Mouse (Mus musculus): Measurements from ENCODE around the gene Ptprn2. TPM values are rescaled to one million over a fixed set of nuclear protein-coding genes. Genes with fewer than 3 reads are reported as not detected.

Ptprn2 gene
- polyA plus RNA-seq, 1 experiment = 1.2 TPM

- Histone ChIP-seq H3K27ac (ENCODE audit: control insufficient read depth, insufficient read depth, low read length) (no peak overlapping the region), H3K4me3 (ENCODE audit: control insufficient read depth, insufficient read depth, low read length) (no peak overlapping the region), H3K4me1 (replicated peaks; ENCODE audit: control insufficient read depth, insufficient read depth, low read length) (no peaks in the 10 kb centered on the region; the same call in 1 of the 2 replicates), H3K27me3 (ENCODE audit: control insufficient read depth, insufficient read depth, low read length) (no peaks in the 10 kb centered on the region), H3K36me3 (ENCODE audit: control insufficient read depth, insufficient read depth, low read length) (peaks cover 6% of the 10 kb centered on the region; the same call in 1 of the 2 replicates)
- TF ChIP-seq CTCF (IDR thresholded peaks at IDR 0.05; ENCODE audit: borderline replicate concordance, control insufficient read depth, extremely low read depth, insufficient read depth, low read length, poor library complexity) (no peak), POLR2A (IDR thresholded peaks at IDR 0.05; ENCODE audit: control insufficient read depth, extremely low read depth, insufficient read depth, low read length, poor library complexity) (no peak)
- no peak for DNase-seq
- WGBS = 50% methylated on average over 5 of the region's 5 CpGs
These were observed 18.5 kb upstream of the Ptprn2 start for GRCm38 (mm10) chr12:116467030-116467429.

GRCm38 (mm10) chr12:116468348-116468747, 17.2 kb upstream of the Ptprn2 start:
- Histone ChIP-seq H3K4me1 (replicated peaks; ENCODE audit: control insufficient read depth, insufficient read depth, low read length) (no peaks in the 10 kb centered on the region; the same call in 1 of the 2 replicates), H3K36me3 (ENCODE audit: control insufficient read depth, insufficient read depth, low read length) (peaks cover 3% of the 10 kb centered on the region; the same call in 1 of the 2 replicates), H3K27me3 (ENCODE audit: control insufficient read depth, insufficient read depth, low read length) (no peaks in the 10 kb centered on the region), H3K4me3 (ENCODE audit: control insufficient read depth, insufficient read depth, low read length) (no peak overlapping the region), H3K27ac (ENCODE audit: control insufficient read depth, insufficient read depth, low read length) (no peak overlapping the region)
- TF ChIP-seq POLR2A (IDR thresholded peaks at IDR 0.05; ENCODE audit: control insufficient read depth, extremely low read depth, insufficient read depth, low read length, poor library complexity) = no peak
- no peak for TF ChIP-seq CTCF (IDR thresholded peaks at IDR 0.05; ENCODE audit: borderline replicate concordance, control insufficient read depth, extremely low read depth, insufficient read depth, low read length, poor library complexity)
- 100% methylated on average over 1 of the region's 1 CpGs for WGBS
- no peak for DNase-seq

GRCm38 (mm10) chr12:116469096-116469495, 16.4 kb upstream of the Ptprn2 start:
- no peaks in the 10 kb centered on the region; the same call in 1 of the 2 replicates for H3K36me3 ChIP-seq (ENCODE audit: control insufficient read depth, insufficient read depth, low read length)
- H3K4me3 ChIP-seq (ENCODE audit: control insufficient read depth, insufficient read depth, low read length) = no peak overlapping the region
- 58% methylated on average over 3 of the region's 3 CpGs for WGBS
- no peaks in the 10 kb centered on the region; the same call in 1 of the 2 replicates for H3K4me1 ChIP-seq (replicated peaks; ENCODE audit: control insufficient read depth, insufficient read depth, low read length)
- TF ChIP-seq CTCF (IDR thresholded peaks at IDR 0.05; ENCODE audit: borderline replicate concordance, control insufficient read depth, extremely low read depth, insufficient read depth, low read length, poor library complexity) (no peak), POLR2A (IDR thresholded peaks at IDR 0.05; ENCODE audit: control insufficient read depth, extremely low read depth, insufficient read depth, low read length, poor library complexity) (no peak)
- no peak for DNase-seq
- no peaks in the 10 kb centered on the region for H3K27me3 ChIP-seq (ENCODE audit: control insufficient read depth, insufficient read depth, low read length)
- H3K27ac ChIP-seq (ENCODE audit: control insufficient read depth, insufficient read depth, low read length) = no peak overlapping the region

- no peak overlapping the region for H3K27ac ChIP-seq (ENCODE audit: control insufficient read depth, insufficient read depth, low read length)
- H3K4me3 ChIP-seq (ENCODE audit: control insufficient read depth, insufficient read depth, low read length) = no peak overlapping the region
- TF ChIP-seq POLR2A (IDR thresholded peaks at IDR 0.05; ENCODE audit: control insufficient read depth, extremely low read depth, insufficient read depth, low read length, poor library complexity) (no peak), CTCF (IDR thresholded peaks at IDR 0.05; ENCODE audit: borderline replicate concordance, control insufficient read depth, extremely low read depth, insufficient read depth, low read length, poor library complexity) (no peak)
- H3K4me1 ChIP-seq (replicated peaks; ENCODE audit: control insufficient read depth, insufficient read depth, low read length) = no peaks in the 10 kb centered on the region
- H3K36me3 ChIP-seq (ENCODE audit: control insufficient read depth, insufficient read depth, low read length) = no peaks in the 10 kb centered on the region
- 64% methylated on average over 2 of the region's 2 CpGs for WGBS
- DNase-seq = no peak
- no peaks in the 10 kb centered on the region for H3K27me3 ChIP-seq (ENCODE audit: control insufficient read depth, insufficient read depth, low read length)
These were observed 12.3 kb upstream of the Ptprn2 start for GRCm38 (mm10) chr12:116473264-116473663.

- Histone ChIP-seq H3K4me3 (ENCODE audit: control insufficient read depth, insufficient read depth, low read length) (no peak overlapping the region), H3K36me3 (ENCODE audit: control insufficient read depth, insufficient read depth, low read length) (no peaks in the 10 kb centered on the region), H3K4me1 (replicated peaks; ENCODE audit: control insufficient read depth, insufficient read depth, low read length) (no peaks in the 10 kb centered on the region), H3K27ac (ENCODE audit: control insufficient read depth, insufficient read depth, low read length) (no peak overlapping the region), H3K27me3 (ENCODE audit: control insufficient read depth, insufficient read depth, low read length) (no peaks in the 10 kb centered on the region)
- no peak for TF ChIP-seq POLR2A (IDR thresholded peaks at IDR 0.05; ENCODE audit: control insufficient read depth, extremely low read depth, insufficient read depth, low read length, poor library complexity)
- no peak for TF ChIP-seq CTCF (IDR thresholded peaks at IDR 0.05; ENCODE audit: borderline replicate concordance, control insufficient read depth, extremely low read depth, insufficient read depth, low read length, poor library complexity)
- DNase-seq = no peak
These were observed 11.8 kb upstream of the Ptprn2 start for GRCm38 (mm10) chr12:116473761-116474160.

- H3K4me3 ChIP-seq (ENCODE audit: control insufficient read depth, insufficient read depth, low read length) = no peak overlapping the region
- H3K4me1 ChIP-seq (replicated peaks; ENCODE audit: control insufficient read depth, insufficient read depth, low read length) = no peaks in the 10 kb centered on the region
- H3K36me3 ChIP-seq (ENCODE audit: control insufficient read depth, insufficient read depth, low read length) = no peaks in the 10 kb centered on the region
- no peaks in the 10 kb centered on the region for H3K27me3 ChIP-seq (ENCODE audit: control insufficient read depth, insufficient read depth, low read length)
- DNase-seq = no peak
- no peak overlapping the region for H3K27ac ChIP-seq (ENCODE audit: control insufficient read depth, insufficient read depth, low read length)
- WGBS = 92% methylated on average over 3 of the region's 3 CpGs
- TF ChIP-seq POLR2A (IDR thresholded peaks at IDR 0.05; ENCODE audit: control insufficient read depth, extremely low read depth, insufficient read depth, low read length, poor library complexity) = no peak
- no peak for TF ChIP-seq CTCF (IDR thresholded peaks at IDR 0.05; ENCODE audit: borderline replicate concordance, control insufficient read depth, extremely low read depth, insufficient read depth, low read length, poor library complexity)
These were observed 10.8 kb upstream of the Ptprn2 start for GRCm38 (mm10) chr12:116474676-116475075.

- no peaks in the 10 kb centered on the region for H3K36me3 ChIP-seq (ENCODE audit: control insufficient read depth, insufficient read depth, low read length)
- H3K4me3 ChIP-seq (ENCODE audit: control insufficient read depth, insufficient read depth, low read length) = no peak overlapping the region
- no peak overlapping the region for H3K27ac ChIP-seq (ENCODE audit: control insufficient read depth, insufficient read depth, low read length)
- no peaks in the 10 kb centered on the region for H3K27me3 ChIP-seq (ENCODE audit: control insufficient read depth, insufficient read depth, low read length)
- DNase-seq = no peak
- no peaks in the 10 kb centered on the region for H3K4me1 ChIP-seq (replicated peaks; ENCODE audit: control insufficient read depth, insufficient read depth, low read length)
- 54% methylated on average over 1 of the region's 1 CpGs for WGBS
- TF ChIP-seq POLR2A (IDR thresholded peaks at IDR 0.05; ENCODE audit: control insufficient read depth, extremely low read depth, insufficient read depth, low read length, poor library complexity) (no peak), CTCF (IDR thresholded peaks at IDR 0.05; ENCODE audit: borderline replicate concordance, control insufficient read depth, extremely low read depth, insufficient read depth, low read length, poor library complexity) (no peak)
These were observed 6.7 kb upstream of the Ptprn2 start for GRCm38 (mm10) chr12:116478771-116479170.
